Comparison of ENCODE assay signal across 19 mouse cellular contexts in genomic region chr1:158500140-158500539, GRCm38 (mm10).
DNase-seq lines count a peak whose midpoint lies in the region; ATAC-seq lines count a peak whose summit lies in the region.
"Had no signal": no experiment of that assay in that cellular context is flagged by ENCODE, and none has a peak within 500 bp of the region (broad histone marks: within the 10 kb centered on the region; RNA-seq: fewer than 3 reads in every experiment).

No protein-coding gene starts in this region.

- peak; percentile 35; the same call in 1 of the 2 replicates for ATAC-seq in hindbrain, embryonic 16.5 days
- ATAC-seq in hindbrain, embryonic 13.5 days (ENCODE audit: low FRiP score): no peak
- peak; percentile 69; the same call in 1 of the 2 replicates for ATAC-seq in neural tube, embryonic 13.5 days (ENCODE audit: low read depth)
- ATAC-seq: forebrain, embryonic 13.5 days; forebrain, embryonic 15.5 days had no signal

- 30% methylated on average over 4 of the region's 4 CpGs for WGBS in hindbrain, embryonic 16.5 days
- 29% methylated on average over 4 of the region's 4 CpGs for WGBS in hindbrain, embryonic 13.5 days
- 23% methylated on average over 4 of the region's 4 CpGs for WGBS in neural tube, embryonic 13.5 days

- H3K27ac ChIP-seq in hindbrain, embryonic 16.5 days (ENCODE audit: low read depth, low read length): no peak overlapping the region
- H3K27ac ChIP-seq in hindbrain, embryonic 13.5 days: no peak overlapping the region
- H3K27ac ChIP-seq in neural tube, embryonic 13.5 days (replicated peaks): peak overlapping the region; percentile 18; the same call in 1 of the 2 replicates
- H3K27ac ChIP-seq: embryonic facial prominence, embryonic 10.5 days; embryonic facial prominence, embryonic 12.5 days; forebrain, embryonic 13.5 days; forebrain, embryonic 15.5 days had no signal

- H3K27me3 ChIP-seq in hindbrain, embryonic 16.5 days (replicated peaks; ENCODE audit: control insufficient read depth, insufficient read depth, low read length): no peaks in the 10 kb centered on the region
- no peaks in the 10 kb centered on the region for H3K27me3 ChIP-seq in hindbrain, embryonic 13.5 days
- no peaks in the 10 kb centered on the region for H3K27me3 ChIP-seq in neural tube, embryonic 13.5 days
- H3K27me3 ChIP-seq: embryonic facial prominence, embryonic 12.5 days; forebrain, embryonic 13.5 days; forebrain, embryonic 15.5 days had no signal

- intact Hi-C loops in left cerebral cortex, postnatal 4 days (cut with DNase I): no loop called here

- no peaks in the 10 kb centered on the region for H3K9me3 ChIP-seq in hindbrain, embryonic 16.5 days (ENCODE audit: control insufficient read depth, low read length)
- H3K9me3 ChIP-seq in hindbrain, embryonic 13.5 days: no peaks in the 10 kb centered on the region
- no peaks in the 10 kb centered on the region for H3K9me3 ChIP-seq in neural tube, embryonic 13.5 days
- H3K9me3 ChIP-seq: embryonic facial prominence, embryonic 10.5 days; embryonic facial prominence, embryonic 12.5 days; forebrain, embryonic 13.5 days; forebrain, embryonic 15.5 days had no signal

- DNase-seq in neural tube, embryonic 10.5 days (ENCODE audit: extremely low spot score, low spot score): no peak
- peak; percentile 36 for DNase-seq in retina, embryonic 14.5 days (ENCODE audit: low spot score)
- DNase-seq in left cerebral cortex, postnatal 4 days: no peak
- no peak for DNase-seq in cerebellum, postnatal 25 days
- DNase-seq: adrenal gland, adult 2 months; adrenal gland, postnatal 10 days; adrenal gland, postnatal 25 days; cerebellum, adult 11 months; cerebellum, adult 18-20 months; cerebellum, adult 8-10 months; cerebellum, adult 9-11 months; cerebellum, postnatal 14 days had no signal

- H3K4me1 ChIP-seq in hindbrain, embryonic 16.5 days (ENCODE audit: control insufficient read depth, insufficient read depth, low read depth, low read length): peaks cover 2% of the 10 kb centered on the region; the same call in 1 of the 2 replicates
- peaks cover 18% of the 10 kb centered on the region for H3K4me1 ChIP-seq in hindbrain, embryonic 13.5 days (replicated peaks)
- peaks cover 27% of the 10 kb centered on the region for H3K4me1 ChIP-seq in neural tube, embryonic 13.5 days (replicated peaks)
- H3K4me1 ChIP-seq: embryonic facial prominence, embryonic 12.5 days; forebrain, embryonic 15.5 days had no signal

- H3K4me2 ChIP-seq in hindbrain, embryonic 16.5 days (ENCODE audit: low read length): no peak overlapping the region
- no peak overlapping the region for H3K4me2 ChIP-seq in hindbrain, embryonic 13.5 days
- no peak overlapping the region for H3K4me2 ChIP-seq in neural tube, embryonic 13.5 days
- H3K4me2 ChIP-seq: embryonic facial prominence, embryonic 12.5 days; forebrain, embryonic 13.5 days; forebrain, embryonic 15.5 days had no signal

- no peaks in the 10 kb centered on the region for H3K36me3 ChIP-seq in hindbrain, embryonic 16.5 days (ENCODE audit: control insufficient read depth, insufficient read depth, low read length)
- peaks cover 5% of the 10 kb centered on the region for H3K36me3 ChIP-seq in hindbrain, embryonic 13.5 days
- peaks cover 16% of the 10 kb centered on the region for H3K36me3 ChIP-seq in neural tube, embryonic 13.5 days
- H3K36me3 ChIP-seq: embryonic facial prominence, embryonic 10.5 days; embryonic facial prominence, embryonic 12.5 days had no signal

- no peak overlapping the region for H3K4me3 ChIP-seq in hindbrain, embryonic 16.5 days (ENCODE audit: low read length)
- no peak overlapping the region for H3K4me3 ChIP-seq in hindbrain, embryonic 13.5 days
- H3K4me3 ChIP-seq in neural tube, embryonic 13.5 days: no peak overlapping the region
- H3K4me3 ChIP-seq: embryonic facial prominence, embryonic 10.5 days; embryonic facial prominence, embryonic 12.5 days; forebrain, embryonic 13.5 days; forebrain, embryonic 15.5 days had no signal

- H3K9ac ChIP-seq in hindbrain, embryonic 16.5 days (ENCODE audit: low read depth, low read length): no peak overlapping the region
- no peak overlapping the region for H3K9ac ChIP-seq in hindbrain, embryonic 13.5 days
- no peak overlapping the region for H3K9ac ChIP-seq in neural tube, embryonic 13.5 days
- H3K9ac ChIP-seq: embryonic facial prominence, embryonic 12.5 days; forebrain, embryonic 13.5 days; forebrain, embryonic 15.5 days had no signal
